Mouse (Mus musculus): ENCODE data around the gene Tmem212. TPM values are rescaled to one million over a fixed set of nuclear protein-coding genes. Genes with fewer than 3 reads are reported as not detected.

Tmem212 gene
- polyA plus RNA-seq, 1 experiment from 2014 or later: 0.23 TPM

DNA sequence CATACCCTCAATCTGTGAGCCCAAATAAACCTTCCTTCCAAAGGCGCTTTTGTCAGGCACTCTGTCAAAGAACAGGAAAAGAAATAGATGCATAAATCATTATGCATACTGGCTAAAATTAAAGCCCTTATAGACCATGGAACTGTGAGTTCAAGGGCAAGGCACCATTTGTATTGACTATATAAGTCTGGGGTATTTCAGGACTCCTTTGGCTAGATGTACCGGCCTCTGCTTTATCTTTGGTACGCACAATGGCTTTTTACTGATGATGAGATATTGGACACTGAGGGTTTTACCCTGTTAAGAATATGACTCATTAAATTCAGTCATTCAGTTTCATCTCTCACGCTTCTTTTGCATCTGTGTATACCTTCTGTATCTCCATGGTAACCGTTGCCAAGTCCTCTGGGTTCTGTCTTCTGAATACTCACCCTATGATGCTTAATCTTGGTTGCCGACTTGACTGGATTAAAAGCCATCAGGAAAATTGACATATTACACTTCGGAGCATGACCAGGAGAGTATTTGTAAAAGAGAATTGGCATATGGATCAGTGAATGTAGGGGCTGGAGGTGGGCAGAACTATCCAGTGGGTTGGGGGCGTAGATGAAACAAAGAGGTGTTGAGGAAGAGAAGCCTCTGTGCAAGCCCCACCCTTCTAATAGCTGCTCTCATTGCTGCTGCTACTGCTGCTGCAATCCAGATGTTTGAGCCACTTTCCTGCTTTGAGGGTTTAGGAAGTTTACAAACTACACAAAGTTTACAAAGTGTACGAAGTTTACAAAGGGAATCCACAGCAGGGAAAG is 22.7 kb downstream of the Tmem212 start:
- no peak overlapping the region for H3K9ac ChIP-seq (ENCODE audit: low read depth, low read length)
- ATAC-seq: peak; percentile 82
- no peak overlapping the region for H3K4me3 ChIP-seq (ENCODE audit: low read length)
- H3K27me3 ChIP-seq (replicated peaks; ENCODE audit: control insufficient read depth, insufficient read depth, low read length): no peaks in the 10 kb centered on the region
- no peaks in the 10 kb centered on the region for H3K9me3 ChIP-seq (ENCODE audit: control insufficient read depth, low read length)
- H3K4me1 ChIP-seq (ENCODE audit: control insufficient read depth, insufficient read depth, low read depth, low read length): no peaks in the 10 kb centered on the region
- H3K4me2 ChIP-seq (ENCODE audit: low read length): no peak overlapping the region
- 51% methylated on average over 9 of the region's 9 CpGs for WGBS
- H3K27ac ChIP-seq (ENCODE audit: low read depth, low read length): no peak overlapping the region
- H3K36me3 ChIP-seq (ENCODE audit: control insufficient read depth, insufficient read depth, low read length): no peaks in the 10 kb centered on the region

DNA sequence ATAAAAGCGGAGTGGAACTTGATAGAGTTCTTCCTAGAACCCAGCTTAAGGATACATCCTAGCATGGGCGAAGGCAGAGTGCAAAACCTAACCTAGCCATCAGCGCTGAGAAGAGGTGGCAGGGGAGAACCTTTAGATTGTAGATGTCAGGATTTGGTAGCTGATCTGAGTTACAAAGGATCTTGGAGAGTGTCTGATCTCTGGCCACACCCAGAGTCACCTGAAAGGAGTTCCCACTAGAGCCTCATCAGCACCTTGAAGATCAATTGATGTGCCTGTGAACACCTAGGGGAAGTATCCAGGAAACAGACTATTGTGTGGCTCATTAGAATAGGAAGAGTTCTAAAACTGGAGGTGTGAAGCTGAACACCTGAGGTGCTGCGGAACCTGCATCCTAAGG is 23.7 kb downstream of the Tmem212 start:
- Histone ChIP-seq H3K27me3 (replicated peaks; ENCODE audit: control insufficient read depth, insufficient read depth, low read length) (no peaks in the 10 kb centered on the region), H3K4me1 (ENCODE audit: control insufficient read depth, insufficient read depth, low read depth, low read length) (no peaks in the 10 kb centered on the region)
- WGBS: 91% methylated on average over 4 of the region's 4 CpGs

DNA sequence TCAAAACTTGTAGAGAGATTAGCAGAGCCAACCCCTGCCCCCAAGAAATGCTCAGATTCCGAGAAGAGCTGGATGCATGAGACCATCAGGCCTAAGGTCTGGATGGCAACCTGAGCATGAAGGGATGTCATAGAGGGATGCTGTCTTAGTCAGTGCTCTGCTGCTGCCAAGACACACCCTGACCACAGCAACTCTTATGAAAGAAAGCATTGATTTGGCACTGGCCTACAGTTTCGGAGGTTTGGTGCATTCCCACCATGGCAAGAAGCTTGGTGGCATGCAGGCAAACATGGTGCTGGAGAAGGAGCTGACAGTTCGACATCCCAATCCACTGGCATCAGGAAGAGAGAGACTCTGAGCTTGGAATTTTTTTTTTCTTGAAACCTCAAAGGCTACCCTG is 24.3 kb downstream of the Tmem212 start:
- WGBS: 90% methylated on average over 3 of the region's 3 CpGs
- ATAC-seq: no peak
- Histone ChIP-seq H3K27me3 (replicated peaks; ENCODE audit: control insufficient read depth, insufficient read depth, low read length) (no peaks in the 10 kb centered on the region), H3K4me1 (ENCODE audit: control insufficient read depth, insufficient read depth, low read depth, low read length) (no peaks in the 10 kb centered on the region), H3K9me3 (ENCODE audit: control insufficient read depth, low read length) (no peaks in the 10 kb centered on the region), H3K27ac (ENCODE audit: low read depth, low read length) (no peak overlapping the region), H3K9ac (ENCODE audit: low read depth, low read length) (no peak overlapping the region), H3K4me3 (ENCODE audit: low read length) (no peak overlapping the region), H3K4me2 (ENCODE audit: low read length) (no peak overlapping the region), H3K36me3 (ENCODE audit: control insufficient read depth, insufficient read depth, low read length) (no peaks in the 10 kb centered on the region)

More for the DNA sequence above, 23.7 kb downstream of the Tmem212 start:
- no peak overlapping the region for H3K4me3 ChIP-seq (ENCODE audit: low read length)
- no peak for ATAC-seq
- no peak overlapping the region for H3K4me2 ChIP-seq (ENCODE audit: low read length)
- H3K27ac ChIP-seq (ENCODE audit: low read depth, low read length): no peak overlapping the region
- no peaks in the 10 kb centered on the region for H3K9me3 ChIP-seq (ENCODE audit: control insufficient read depth, low read length)
- H3K9ac ChIP-seq (ENCODE audit: low read depth, low read length): no peak overlapping the region
- no peaks in the 10 kb centered on the region for H3K36me3 ChIP-seq (ENCODE audit: control insufficient read depth, insufficient read depth, low read length)

DNA sequence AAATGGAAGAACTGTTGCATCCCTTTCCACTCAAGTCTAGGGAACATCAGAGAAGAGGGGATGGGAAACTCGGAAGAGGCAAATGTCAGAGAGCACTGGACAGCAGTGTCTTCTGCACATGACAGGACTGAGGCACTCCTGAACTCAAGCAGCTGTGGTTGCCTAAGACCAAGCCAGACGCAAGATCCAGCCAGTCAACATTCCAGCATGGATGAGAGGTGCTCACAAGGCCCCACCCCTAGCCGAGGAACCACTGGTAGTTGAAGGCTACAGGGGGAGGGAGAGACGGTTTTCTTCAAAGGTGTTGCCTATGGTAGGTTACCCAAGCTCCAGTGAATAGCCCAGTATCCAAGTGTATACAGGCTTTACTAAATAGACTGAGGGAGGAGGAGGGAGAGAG is 24.8 kb downstream of the Tmem212 start:
- Histone ChIP-seq H3K4me1 (ENCODE audit: control insufficient read depth, insufficient read depth, low read depth, low read length) (no peaks in the 10 kb centered on the region), H3K27me3 (replicated peaks; ENCODE audit: control insufficient read depth, insufficient read depth, low read length) (no peaks in the 10 kb centered on the region), H3K4me2 (ENCODE audit: low read length) (no peak overlapping the region), H3K4me3 (ENCODE audit: low read length) (no peak overlapping the region), H3K27ac (ENCODE audit: low read depth, low read length) (no peak overlapping the region), H3K9me3 (ENCODE audit: control insufficient read depth, low read length) (no peaks in the 10 kb centered on the region), H3K36me3 (ENCODE audit: control insufficient read depth, insufficient read depth, low read length) (no peaks in the 10 kb centered on the region), H3K9ac (ENCODE audit: low read depth, low read length) (no peak overlapping the region)
- WGBS: 89% methylated on average over 4 of the region's 4 CpGs
- ATAC-seq: no peak

DNA sequence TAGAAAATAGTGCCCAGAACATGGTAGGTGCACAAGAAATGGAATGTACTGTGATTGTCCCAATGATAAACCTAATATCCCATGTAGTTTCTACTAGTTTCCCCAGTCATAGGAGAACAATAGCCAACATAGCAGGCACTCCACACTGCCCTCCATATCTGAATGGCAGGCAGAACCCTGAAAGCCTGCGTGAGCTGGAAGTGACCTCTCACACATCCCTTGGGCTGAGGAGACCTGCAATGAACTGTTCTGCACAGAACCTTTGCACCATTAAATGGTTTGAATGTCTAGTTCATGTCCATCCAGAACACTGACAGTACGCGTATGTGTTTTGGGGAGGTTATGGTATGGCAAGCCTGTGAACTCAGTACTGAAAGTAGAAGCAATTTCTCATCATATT is 27.5 kb downstream of the Tmem212 start:
- ATAC-seq: no peak
- 97% methylated on average over 3 of the region's 3 CpGs for WGBS

DNA sequence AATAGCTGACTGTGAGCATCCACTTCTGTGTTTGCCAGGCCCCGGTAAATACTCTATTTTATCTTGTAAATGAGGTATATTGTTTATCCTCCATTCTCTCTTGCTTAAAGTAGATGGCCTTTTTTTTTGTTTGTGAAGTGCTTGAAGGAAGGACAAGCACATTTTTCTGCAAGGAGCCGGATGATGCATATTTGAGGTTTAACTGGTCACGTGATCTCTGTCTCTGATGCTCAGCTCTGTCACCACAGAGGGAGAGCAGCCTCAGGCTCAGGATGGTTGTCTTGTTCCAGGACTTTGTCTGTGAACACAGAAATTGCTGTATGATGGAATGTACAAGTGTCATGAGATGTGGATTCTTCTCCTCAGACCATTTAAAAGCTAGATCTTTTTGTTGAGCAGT is 28.4 kb downstream of the Tmem212 start:
- Histone ChIP-seq H3K4me2 (ENCODE audit: low read length) (no peak overlapping the region), H3K27ac (ENCODE audit: low read depth, low read length) (no peak overlapping the region), H3K4me1 (ENCODE audit: control insufficient read depth, insufficient read depth, low read depth, low read length) (peaks cover 9% of the 10 kb centered on the region), H3K9me3 (ENCODE audit: control insufficient read depth, low read length) (no peaks in the 10 kb centered on the region), H3K4me3 (ENCODE audit: low read length) (no peak overlapping the region), H3K27me3 (replicated peaks; ENCODE audit: control insufficient read depth, insufficient read depth, low read length) (no peaks in the 10 kb centered on the region), H3K36me3 (ENCODE audit: control insufficient read depth, insufficient read depth, low read length) (no peaks in the 10 kb centered on the region), H3K9ac (ENCODE audit: low read depth, low read length) (no peak overlapping the region)
- 60% methylated on average over 3 of the region's 3 CpGs for WGBS
- ATAC-seq: no peak

More for the DNA sequence above, 27.5 kb downstream of the Tmem212 start:
- no peaks in the 10 kb centered on the region for H3K9me3 ChIP-seq (ENCODE audit: control insufficient read depth, low read length)
- no peaks in the 10 kb centered on the region for H3K36me3 ChIP-seq (ENCODE audit: control insufficient read depth, insufficient read depth, low read length)
- H3K27me3 ChIP-seq (replicated peaks; ENCODE audit: control insufficient read depth, insufficient read depth, low read length): no peaks in the 10 kb centered on the region
- H3K9ac ChIP-seq (ENCODE audit: low read depth, low read length): no peak overlapping the region
- peaks cover 2% of the 10 kb centered on the region; the same call in 1 of the 2 replicates for H3K4me1 ChIP-seq (ENCODE audit: control insufficient read depth, insufficient read depth, low read depth, low read length)
- no peak overlapping the region for H3K4me3 ChIP-seq (ENCODE audit: low read length)
- H3K4me2 ChIP-seq (ENCODE audit: low read length): no peak overlapping the region
- H3K27ac ChIP-seq (ENCODE audit: low read depth, low read length): no peak overlapping the region

DNA sequence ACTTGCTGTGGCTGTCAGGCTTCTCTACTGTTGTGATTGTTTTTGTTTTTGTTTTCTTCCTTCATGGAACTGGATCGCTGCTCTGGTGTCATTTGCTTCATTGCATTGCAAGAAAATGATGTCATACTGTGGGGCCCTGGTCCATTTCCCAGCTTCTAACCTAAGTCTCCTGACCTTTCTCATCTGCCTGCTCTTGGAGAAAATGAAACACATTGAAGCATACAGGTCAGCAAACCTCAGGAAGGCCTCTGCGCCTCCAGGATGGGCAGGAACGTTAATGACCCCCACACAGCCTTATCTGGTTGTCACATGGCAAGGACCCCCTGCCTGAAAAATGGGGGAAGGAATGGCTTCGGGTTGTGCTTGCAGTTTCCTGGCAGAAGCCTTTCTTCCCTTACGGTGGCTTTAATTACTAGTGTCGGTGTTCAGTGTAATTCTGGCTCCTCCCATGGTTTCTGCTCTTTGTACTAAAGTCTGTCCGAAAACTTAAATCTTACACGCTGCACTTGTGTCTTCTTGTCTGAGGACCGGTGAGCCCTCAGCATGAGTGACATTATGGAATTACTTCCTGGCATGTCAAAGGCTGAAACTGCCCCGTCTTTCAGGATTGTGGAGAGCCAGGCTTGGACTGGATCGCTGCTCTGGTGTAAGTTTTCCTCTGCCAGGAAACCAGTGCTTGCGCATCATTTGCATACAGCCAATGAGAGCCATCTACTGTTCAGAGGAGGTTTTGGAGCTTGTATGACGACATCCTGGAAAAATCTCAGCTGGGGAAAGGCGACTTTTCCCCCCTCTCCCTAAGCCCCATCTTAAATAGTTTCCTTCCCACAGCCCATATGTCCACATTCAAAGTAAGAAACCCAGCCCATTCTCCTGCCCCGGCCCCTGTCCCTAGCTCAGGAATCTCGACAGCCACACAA is 33.1 kb downstream of the Tmem212 start:
- WGBS: 8% methylated on average over 16 of the region's 16 CpGs

DNA sequence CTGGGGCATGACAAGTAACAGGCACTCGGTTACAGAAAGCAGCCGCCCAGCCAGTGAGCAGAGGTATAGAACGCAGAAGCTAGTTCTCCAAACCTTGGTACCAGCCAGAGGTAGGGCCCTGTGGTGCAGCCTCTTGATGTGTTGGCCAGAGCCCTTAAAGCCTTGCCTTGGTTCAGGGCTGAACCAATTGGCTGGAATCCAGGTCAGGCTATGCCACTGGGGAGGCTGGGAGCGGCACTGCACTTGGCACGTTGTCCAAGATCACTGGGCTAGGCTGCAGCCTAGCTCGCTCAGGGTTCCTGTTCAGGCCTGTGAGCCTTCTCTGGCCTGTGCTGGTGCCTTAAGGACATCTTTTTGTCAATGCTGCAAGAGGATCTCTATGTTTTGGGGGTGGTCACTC is 34.6 kb downstream of the Tmem212 start:
- Histone ChIP-seq H3K27ac (ENCODE audit: low read depth, low read length) (no peak overlapping the region), H3K36me3 (ENCODE audit: control insufficient read depth, insufficient read depth, low read length) (no peaks in the 10 kb centered on the region), H3K9me3 (ENCODE audit: control insufficient read depth, low read length) (no peaks in the 10 kb centered on the region), H3K9ac (ENCODE audit: low read depth, low read length) (no peak overlapping the region), H3K4me2 (ENCODE audit: low read length) (no peak overlapping the region), H3K4me3 (ENCODE audit: low read length) (no peak overlapping the region), H3K4me1 (ENCODE audit: control insufficient read depth, insufficient read depth, low read depth, low read length) (peaks cover 17% of the 10 kb centered on the region), H3K27me3 (replicated peaks; ENCODE audit: control insufficient read depth, insufficient read depth, low read length) (no peaks in the 10 kb centered on the region)
- ATAC-seq: peak; percentile 55; the same call in 1 of the 2 replicates
- 62% methylated on average over 6 of the region's 6 CpGs for WGBS

More for the DNA sequence above, 33.1 kb downstream of the Tmem212 start:
- Histone ChIP-seq H3K9ac (ENCODE audit: low read depth, low read length) (peak overlapping the region; percentile 54), H3K27ac (ENCODE audit: low read depth, low read length) (peak overlapping the region; percentile 73), H3K4me2 (ENCODE audit: low read length) (peak overlapping the region; percentile 55), H3K4me1 (ENCODE audit: control insufficient read depth, insufficient read depth, low read depth, low read length) (peaks cover 17% of the 10 kb centered on the region), H3K36me3 (ENCODE audit: control insufficient read depth, insufficient read depth, low read length) (no peaks in the 10 kb centered on the region), H3K4me3 (ENCODE audit: low read length) (peak overlapping the region; percentile 36), H3K9me3 (ENCODE audit: control insufficient read depth, low read length) (no peaks in the 10 kb centered on the region), H3K27me3 (replicated peaks; ENCODE audit: control insufficient read depth, insufficient read depth, low read length) (no peaks in the 10 kb centered on the region)
- ATAC-seq: peak; percentile 91

DNA sequence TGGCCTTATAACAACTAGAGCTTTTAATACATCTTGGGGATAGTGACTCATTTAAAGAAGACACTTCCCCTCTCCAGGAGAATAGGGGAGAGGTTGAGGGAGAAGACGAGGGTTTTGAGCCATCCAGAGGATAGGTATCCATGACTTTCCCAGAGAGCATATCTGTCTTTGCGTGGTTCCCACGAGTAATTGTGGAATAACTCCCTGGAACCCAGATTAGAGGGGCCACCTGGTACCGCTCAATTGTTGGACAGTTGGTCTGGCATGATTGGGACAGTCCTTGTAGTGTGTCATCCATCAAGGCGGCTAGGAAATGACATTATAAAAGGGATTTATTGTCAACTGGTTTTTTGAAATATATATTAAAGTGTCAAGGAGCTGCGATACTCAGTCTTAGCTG is 35.1 kb downstream of the Tmem212 start:
- no peaks in the 10 kb centered on the region for H3K9me3 ChIP-seq (ENCODE audit: control insufficient read depth, low read length)
- no peak for ATAC-seq
- H3K4me3 ChIP-seq (ENCODE audit: low read length): no peak overlapping the region
- no peak overlapping the region for H3K27ac ChIP-seq (ENCODE audit: low read depth, low read length)
- no peak overlapping the region for H3K4me2 ChIP-seq (ENCODE audit: low read length)
- no peak overlapping the region for H3K9ac ChIP-seq (ENCODE audit: low read depth, low read length)
- no peaks in the 10 kb centered on the region for H3K36me3 ChIP-seq (ENCODE audit: control insufficient read depth, insufficient read depth, low read length)
- 83% methylated on average over 6 of the region's 6 CpGs for whole genome bisulfite sequencing
- H3K27me3 ChIP-seq (replicated peaks; ENCODE audit: control insufficient read depth, insufficient read depth, low read length): no peaks in the 10 kb centered on the region
- peaks cover 17% of the 10 kb centered on the region for H3K4me1 ChIP-seq (ENCODE audit: control insufficient read depth, insufficient read depth, low read depth, low read length)

All from hindbrain, embryonic 16.5 days (tissue).